Mouse (Mus musculus): ENCODE data around the gene Cep89.

The Cep89 gene

GRCm38 (mm10) chr7:35485126-35485525 is 88.3 kb downstream of the Cep89 start:
- DNase-seq (ENCODE audit: low read depth, low spot score), result no peak

- no peak for DNase-seq (ENCODE audit: low read depth, low spot score)
Measured at GRCm38 (mm10) chr7:35486553-35486952, 89.7 kb downstream of the Cep89 start.
